Mouse (Mus musculus) ES-E14 (cell line): ENCODE measurements at regions not wholly inside any gene's neighbourhood (a gene's known extent, or its start where the extent isn't known, plus 50 kb on each side); places are given as distances from the start of the nearest gene placed in this dataset.

Source experiments
- CHD2 ChIP-seq: IDR thresholded peaks from 2 replicates; pipeline ENCODE4 v1.6.1; 2014; ENCODE audit warnings: mild to moderate bottlenecking, low read depth, low read length, inconsistent platforms
- HCFC1 ChIP-seq: IDR thresholded peaks from 2 replicates; pipeline ENCODE4 v1.6.1; 2012; ENCODE audit warnings: low read length, inconsistent platforms, borderline replicate concordance; ENCODE audit not compliant: insufficient read depth
- MAFK ChIP-seq: IDR thresholded peaks from 2 replicates; pipeline ENCODE4 v1.6.1; 2014; ENCODE audit warnings: mild to moderate bottlenecking, low read depth, low read length, inconsistent platforms; ENCODE audit not compliant: insufficient read depth
- ZC3H11A ChIP-seq: IDR thresholded peaks from 2 replicates; pipeline ENCODE4 v1.6.1; 2012; ENCODE audit warnings: low read depth, mild to moderate bottlenecking, inconsistent platforms, low read length, borderline replicate concordance
- ZNF384 ChIP-seq: IDR thresholded peaks from 2 replicates; pipeline ENCODE4 v1.6.1; 2012; ENCODE audit warnings: low read depth, low read length, inconsistent platforms

DNA sequence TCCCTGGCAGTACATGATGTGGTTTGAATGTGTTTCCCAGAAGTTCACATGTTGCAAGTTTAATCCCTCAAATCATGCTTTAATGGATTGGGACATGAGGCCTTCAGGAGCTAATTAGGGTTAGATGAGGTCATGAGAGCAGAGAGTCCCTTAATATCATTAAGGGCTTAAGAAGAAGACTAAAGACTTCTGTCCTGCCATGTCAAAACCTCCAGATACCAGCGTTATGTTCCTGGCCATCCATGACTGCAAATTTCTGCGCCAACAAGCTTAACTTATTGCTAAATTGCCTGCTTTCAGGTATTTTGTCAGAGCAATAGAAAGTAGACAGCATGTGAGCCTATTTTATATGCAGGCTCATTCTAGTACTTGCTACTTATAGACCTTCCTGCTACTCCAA is 282.1 kb upstream of the Cdyl start:
- TF ChIP-seq ZNF384 (no peak), MAFK (no peak), ZC3H11A (no peak), CHD2 (no peak), HCFC1 (no peak)
